Mouse (Mus musculus) heart, adult 18-20 months (tissue): ENCODE data around the gene Styx. TPM values are rescaled to one million over a fixed set of nuclear protein-coding genes. Genes with fewer than 3 reads are reported as not detected.
"Not testable (repeated sequence)": the region's sequence is repeated elsewhere in the genome, so short reads cannot be mapped to it uniquely, and the experiment has no call there.

ENCODE experiments used
- DNase-seq, 2 experiments: peaks; one replicate each; pipeline ENCODE4 v3.0.0; 2021 to 2022; ENCODE audit warnings: mixed read lengths in 1 of 2
- microRNA-seq, 2 experiments: library from miRNA; unstranded; fragments of <30 nt; microRNA quantifications; one replicate each; pipeline ENCODE4 v1.2.0; 2022
- total RNA-seq, 2 experiments: library from RNA; stranded (reverse); gene quantifications; 2 replicates each; pipeline ENCODE4 v1.2.3; 2021

Gene Styx
- total RNA-seq, 2 experiments from 2014 or later: 28.0 to 30.0 TPM

DNA sequence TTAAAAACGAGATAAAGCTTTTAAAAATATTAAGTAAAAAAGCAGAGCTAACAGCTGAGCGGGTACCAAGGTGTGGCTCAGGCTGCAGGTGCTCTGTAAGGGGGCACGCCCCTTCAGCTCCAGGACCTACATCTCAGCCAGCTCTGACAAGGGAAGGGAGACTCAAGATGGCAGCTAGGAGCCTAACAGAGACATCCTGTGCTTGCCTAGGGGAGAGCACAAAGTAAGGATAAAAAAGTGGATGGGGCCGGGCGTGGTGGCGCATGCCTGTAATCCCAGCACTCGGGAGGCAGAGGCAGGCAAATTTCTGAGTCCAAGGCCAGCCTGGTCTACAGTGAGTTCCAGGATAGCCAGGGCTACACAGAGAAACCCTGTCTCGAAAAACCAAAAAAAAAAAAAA lies 115.5 kb downstream of the Styx start:
- DNase-seq: not testable (repeated sequence)

DNA sequence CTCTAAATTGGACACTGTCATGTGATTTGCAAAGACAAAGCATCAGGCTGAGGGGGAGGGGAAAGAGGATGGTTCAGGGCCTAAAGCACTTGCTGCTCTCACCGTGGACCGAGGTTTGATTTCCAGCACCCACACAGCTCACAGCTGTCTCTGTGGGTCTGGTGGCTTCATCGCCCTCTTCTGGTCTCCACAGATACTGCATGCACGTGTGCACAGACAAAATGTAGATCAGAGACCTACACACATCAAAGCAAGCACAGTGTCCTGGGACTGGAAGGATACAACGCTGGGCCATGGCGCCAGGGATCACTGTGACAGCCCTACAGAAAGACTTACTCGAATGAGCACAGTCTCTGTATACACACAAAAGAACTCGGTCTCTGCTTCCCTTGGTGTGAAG lies 118.6 kb downstream of the Styx start:
- DNase-seq: no peak

Small RNAs within 50 kb of the gene (microRNA-seq; reads per million reads assigned to microRNA genes)
- gene Gm25353: 0 reads per million in 2 experiments

Other genes starting within 250 kb of the Styx start
- 1 to 10 TPM; 5.8 to 6.9 TPM for gene Gpr137c, start 131.4 kb upstream of the Styx start, total RNA-seq
- 10 to 100 TPM in 1 of 2 experiments, 1 to 10 TPM in 1; 9.7 to 12.1 TPM for gene Txndc16, start 130.8 kb upstream of the Styx start, total RNA-seq
- gene Ero1l, start 32.3 kb upstream of the Styx start, total RNA-seq: 10 to 100 TPM; 19.9 to 24.9 TPM
- gene Psmc6, start 21.3 kb upstream of the Styx start, total RNA-seq: 10 to 100 TPM; 97.5 to 98.3 TPM
- gene Gnpnat1, start 53.8 kb downstream of the Styx start, total RNA-seq: 10 to 100 TPM; 13.4 to 15.2 TPM
- 100 to 1,000 TPM; 215 to 269 TPM for gene Fermt2, start 179.0 kb downstream of the Styx start, total RNA-seq